Mouse (Mus musculus) activated CD4-positive, CD25-positive, alpha-beta regulatory T cell, adult 9 weeks (primary cell): ENCODE measurements around the gene Gnl3l. TPM values are rescaled to one million over a fixed set of nuclear protein-coding genes. Genes with fewer than 3 reads are reported as not detected.

Experiments used
- polyA plus RNA-seq: library from polyadenylated mRNA; unstranded; fragments of 100-300 nt; shearing (Covaris generic); gene quantifications from one replicate; pipeline ENCODE4 v1.2.1, GENCODE M21; 2017

Gene Gnl3l
- 30.8 TPM for polyA plus RNA-seq

DNA sequence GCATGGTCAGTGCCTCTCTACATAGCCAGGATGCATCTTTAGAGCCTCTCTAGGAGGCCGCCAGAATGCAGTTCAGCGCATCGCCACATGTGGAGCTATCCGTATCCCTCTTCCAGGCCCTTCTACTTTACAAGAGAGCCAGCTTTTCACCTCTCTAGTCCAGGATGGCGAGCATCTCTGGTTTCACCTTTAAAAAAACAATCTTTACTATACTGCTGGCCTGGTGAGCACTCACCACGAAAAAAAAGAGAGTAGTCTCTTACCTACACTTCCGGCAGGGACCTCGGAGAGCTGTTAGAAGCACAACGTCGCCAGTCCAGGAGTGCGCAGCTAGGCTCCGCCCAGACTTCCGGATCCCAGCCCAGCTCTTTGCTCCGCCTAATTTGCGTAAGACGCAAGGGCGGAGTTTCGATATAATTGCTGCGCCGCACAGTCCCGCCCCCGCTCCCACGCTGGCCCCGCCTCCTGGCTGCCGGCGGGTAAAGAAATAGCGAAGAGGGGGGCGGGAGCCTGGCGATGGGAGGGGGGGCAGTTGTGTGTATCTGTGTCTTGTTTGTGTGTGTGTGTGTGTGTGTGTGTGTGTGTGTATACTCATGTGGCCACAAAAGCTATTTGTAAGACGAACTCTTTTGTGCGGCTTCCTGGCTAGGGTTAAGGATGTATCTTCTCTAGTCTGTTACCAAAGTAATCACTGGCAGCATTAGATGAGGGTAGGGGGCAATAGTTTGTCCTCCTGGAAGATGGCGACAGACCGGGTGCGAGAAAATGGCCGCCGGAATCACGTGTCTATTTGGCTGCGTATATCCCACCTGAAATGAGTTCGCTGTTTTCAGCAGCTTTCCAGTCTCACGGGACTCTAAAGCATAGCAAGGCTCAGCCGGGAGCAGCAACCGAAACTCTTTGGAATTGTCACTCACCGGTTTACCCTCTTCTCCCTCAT lies at the start of gene Gnl3l:
Gnl3l (minus strand) TSS at position 385 of the 940 bp plus-strand sequence.

DNA sequence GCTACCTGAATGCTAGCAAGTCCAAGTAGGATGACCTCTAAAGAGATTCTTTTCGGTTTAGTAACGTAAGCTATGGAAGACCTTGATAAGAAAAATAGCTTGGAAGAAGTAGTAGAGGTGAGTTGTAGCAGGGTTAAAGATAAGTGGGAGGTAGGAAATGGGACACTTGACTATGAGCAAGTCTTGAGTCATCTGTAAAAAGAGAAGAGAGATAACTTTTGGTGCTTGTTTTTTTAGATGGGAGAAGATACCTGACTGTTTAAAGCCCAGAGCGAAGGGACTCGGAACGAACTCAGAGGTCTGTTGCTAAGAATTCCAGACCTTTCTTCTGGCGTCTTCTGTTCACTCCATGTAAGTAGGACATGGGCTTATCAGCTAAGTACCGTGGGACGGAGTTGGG lies 28.7 kb upstream of the Gnl3l start, which contains the start of gene Fgd1:
Fgd1 (plus strand) TSS at position 301 of the 400 bp plus-strand sequence.

Other genes with a start within 250 kb of the Gnl3l start
- gene Maged2, start 203.0 kb downstream of the Gnl3l start, polyA plus RNA-seq, result 25.8 TPM
- 0.18 TPM for gene Fgd1, start 28.8 kb upstream of the Gnl3l start, polyA plus RNA-seq
- gene Tsr2, start 79.2 kb upstream of the Gnl3l start, polyA plus RNA-seq, result 22.2 TPM
- 0.20 TPM for gene Wnk3, start 180.8 kb upstream of the Gnl3l start, polyA plus RNA-seq